Mouse (Mus musculus): Measurements from ENCODE around the gene Spin2g.
"Not testable (repeated sequence)": the region's sequence is repeated elsewhere in the genome, so short reads cannot be mapped to it uniquely, and the experiment has no call there.

The Spin2g gene

GRCm38 (mm10) chrX:34238633-34239032 lies at the start of gene Spin2g:
Spin2g (minus strand) TSS chrX:34238733.
- not testable (repeated sequence) for DNase-seq (ENCODE audit: low spot score in 2 of 2)
